Mouse (Mus musculus): ENCODE data around the gene Col4a3. TPM values are rescaled to one million over a fixed set of nuclear protein-coding genes. Genes with fewer than 3 reads are reported as not detected.

The Col4a3 gene
- polyA plus RNA-seq (2015; fragmentation: Illumina TruSeq; extraction: RNeasy Lipid Tissue Mini Kit (QIAGEN cat#74804); ENCODE audit: low read depth, low replicate concordance), result 0.21 TPM

GRCm38 (mm10) chr1:82586713-82587399 lies at the start of gene Col4a3, which contains the start of gene Col4a4:
Gene Col4a3, plus strand, starts transcription at chr1:82586921.
Gene Col4a4, minus strand, starts transcription at chr1:82586849.

GRCm38 (mm10) chr1:82724339-82725025 lies 137.8 kb downstream of the Col4a3 start, which contains the start of gene Mff:
Gene Mff, plus strand, starts transcription at chr1:82724890.

GRCm38 (mm10) chr1:82768269-82768668 lies 181.5 kb downstream of the Col4a3 start, which contains the start of gene Tm4sf20:
Gene Tm4sf20, minus strand, starts transcription at chr1:82768461.

GRCm38 (mm10) chr1:82771022-82771586 lies 184.4 kb downstream of the Col4a3 start, which contains the start of gene Gm47791:
Gene Gm47791, minus strand, starts transcription at chr1:82771243.

Other genes starting within 250 kb of the Col4a3 start
- 0.37 TPM for gene Col4a4, start 72 bp upstream of the Col4a3 start, polyA plus RNA-seq (2015; fragmentation: Illumina TruSeq; extraction: RNeasy Lipid Tissue Mini Kit (QIAGEN cat#74804); ENCODE audit: low read depth, low replicate concordance)
- 446 TPM for gene Mff, start 138.0 kb downstream of the Col4a3 start, polyA plus RNA-seq (2015; fragmentation: Illumina TruSeq; extraction: RNeasy Lipid Tissue Mini Kit (QIAGEN cat#74804); ENCODE audit: low read depth, low replicate concordance)
- not detected for gene Tm4sf20, start 181.5 kb downstream of the Col4a3 start, polyA plus RNA-seq (2015; fragmentation: Illumina TruSeq; extraction: RNeasy Lipid Tissue Mini Kit (QIAGEN cat#74804); ENCODE audit: low read depth, low replicate concordance)
- gene Gm47791, start 184.3 kb downstream of the Col4a3 start, polyA plus RNA-seq (2015; fragmentation: Illumina TruSeq; extraction: RNeasy Lipid Tissue Mini Kit (QIAGEN cat#74804); ENCODE audit: low read depth, low replicate concordance), result not detected